ENCODE assay signal across 11 mouse cellular contexts in the genomic region with DNA sequence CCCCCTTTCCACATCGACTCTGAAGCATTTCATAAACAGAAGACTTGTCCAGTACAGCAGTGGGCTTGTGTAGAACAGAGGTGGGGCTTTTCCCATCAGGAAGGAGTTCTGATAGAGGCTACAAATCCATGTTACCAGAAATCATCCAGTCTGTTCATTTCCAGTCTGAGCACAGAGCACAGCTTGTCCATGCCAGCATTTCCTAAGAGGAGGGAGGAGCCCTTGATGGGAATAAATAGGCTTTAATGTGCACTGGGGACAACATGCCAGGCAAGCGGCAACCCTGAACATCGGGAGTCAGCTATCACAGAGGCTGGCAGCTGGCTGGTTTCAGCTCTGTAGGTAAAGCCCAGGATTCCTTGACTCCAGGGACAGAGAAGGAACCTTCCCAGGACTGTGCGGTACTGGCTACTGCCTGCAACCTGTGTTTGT. TPM values are rescaled to one million over a fixed set of nuclear protein-coding genes. Genes with fewer than 3 reads are reported as not detected.
A peak's percentile ranks its signal among the peaks of the same experiment; 100 is the strongest.
DNase-seq lines count a peak whose midpoint lies in the region; ATAC-seq and TF ChIP-seq lines count a peak whose summit lies in the region.
"Had no signal": no experiment of that assay in that cellular context is flagged by ENCODE, and none has a peak within 500 bp of the region (broad histone marks: within the 10 kb centered on the region; RNA-seq: fewer than 3 reads in every experiment).

A gene (plus strand): TSS at position 276 of the 432 bp plus-strand sequence.

- WGBS in heart, adult 2 months: 35% methylated on average over 4 of the region's 4 CpGs
- WGBS in neural tube, embryonic 13.5 days: 45% methylated on average over 4 of the region's 4 CpGs

- no peaks in the 10 kb centered on the region for H3K4me1 ChIP-seq in heart, adult 2 months (ENCODE audit: control insufficient read depth, insufficient read depth, low read length)
- H3K4me1 ChIP-seq in neural tube, embryonic 13.5 days (replicated peaks): no peaks in the 10 kb centered on the region
- H3K4me1 ChIP-seq: embryonic facial prominence, embryonic 13.5 days; heart, embryonic 13.5 days had no signal

- no peaks in the 10 kb centered on the region for H3K36me3 ChIP-seq in heart, adult 2 months (ENCODE audit: control insufficient read depth, insufficient read depth, low read length)
- no peaks in the 10 kb centered on the region for H3K36me3 ChIP-seq in neural tube, embryonic 13.5 days
- H3K36me3 ChIP-seq: embryonic facial prominence, embryonic 13.5 days; heart, embryonic 13.5 days had no signal

- H3K9ac ChIP-seq in heart, adult 2 months (ENCODE audit: low read depth, low read length): no peak within 1 kb of the TSS
- no peak within 1 kb of the TSS for H3K9ac ChIP-seq in neural tube, embryonic 13.5 days
- H3K9ac ChIP-seq: embryonic facial prominence, embryonic 13.5 days; heart, embryonic 13.5 days had no signal

- H3K4me3 ChIP-seq in heart, adult 2 months: no peak within 1 kb of the TSS
- no peak within 1 kb of the TSS for H3K4me3 ChIP-seq in neural tube, embryonic 13.5 days
- H3K4me3 ChIP-seq: embryonic facial prominence, embryonic 13.5 days; heart, embryonic 13.5 days had no signal

- 0 out of 2 replicates have a peak, but pooled peaks have one; percentile 12 for TF ChIP-seq POLR2A in heart, adult 2 months (IDR thresholded peaks at IDR 0.05; ENCODE audit: insufficient read depth, low read depth, low read length)

- no peak for TF ChIP-seq CTCF in heart, adult 2 months (IDR thresholded peaks at IDR 0.05)

- no peak; the same call in 1 of the 2 replicates for ATAC-seq in neural tube, embryonic 13.5 days (ENCODE audit: low read depth)

- intact Hi-C loops in heart, adult 2 months (cut with DNase I): no loop called here
- intact Hi-C loops in heart, postnatal 25 days (cut with DNase I): no loop called here
- intact Hi-C loops in heart, postnatal 14 days (cut with DNase I): no loop called here

- no peaks in the 10 kb centered on the region for H3K27me3 ChIP-seq in heart, adult 2 months (ENCODE audit: control insufficient read depth, insufficient read depth, low read length)
- H3K27me3 ChIP-seq in neural tube, embryonic 13.5 days: no peaks in the 10 kb centered on the region

- no peaks in the 10 kb centered on the region for H3K79me2 ChIP-seq in heart, adult 2 months (replicated peaks; ENCODE audit: control insufficient read depth, insufficient read depth, low read length)

- 0 out of 2 replicates have a peak within 1 kb of the TSS, but pooled peaks have one; percentile 9 for H3K4me2 ChIP-seq in neural tube, embryonic 13.5 days
- H3K4me2 ChIP-seq: embryonic facial prominence, embryonic 13.5 days; heart, embryonic 13.5 days had no signal

- H3K27ac ChIP-seq in heart, adult 2 months: no peak within 1 kb of the TSS; the same call in 1 of the 2 replicates
- no peak within 1 kb of the TSS for H3K27ac ChIP-seq in neural tube, embryonic 13.5 days (replicated peaks)
- H3K27ac ChIP-seq: embryonic facial prominence, embryonic 13.5 days; heart, embryonic 13.5 days had no signal

- H3K9me3 ChIP-seq in neural tube, embryonic 13.5 days: no peaks in the 10 kb centered on the region
- H3K9me3 ChIP-seq: embryonic facial prominence, embryonic 13.5 days; heart, embryonic 13.5 days had no signal

- peak; percentile 20 to 38 for DNase-seq in heart, adult 2 months
- DNase-seq in heart, postnatal 25 days (ENCODE audit: low spot score): no peak
- DNase-seq in neural tube, embryonic 10.5 days (ENCODE audit: extremely low spot score, low spot score): no peak
- peak; percentile 5 to 11 for DNase-seq in heart, postnatal 14 days
- DNase-seq in lung, postnatal 36 days: peak; percentile 19
- DNase-seq in cerebellum, postnatal 4 days (ENCODE audit: low spot score in 2 of 2): no peak
- DNase-seq in ovary, postnatal 10 days (ENCODE audit: low spot score): no peak
- DNase-seq: kidney, postnatal 36 days had no signal

- TF ChIP-seq EP300 in heart, adult 2 months (IDR thresholded peaks at IDR 0.05; ENCODE audit: insufficient read depth, low read depth, low read length): no peak

RNA-seq across cellular contexts. Expression of the gene that starts here (rescaled TPM):
- 10 to 100 TPM in 1 of 2 experiments, 1 to 10 TPM in 1; 6.2 to 14.9 TPM for total RNA-seq in heart, adult 2 months (2021)
- polyA plus RNA-seq in heart, adult 2 months (2012; rRNA removed): 10.1 and 13.2 TPM in 2 replicates
- 1 to 10 TPM; 4.7 to 4.8 TPM for total RNA-seq in heart, postnatal 25 days (2021)
- polyA plus RNA-seq in neural tube, embryonic 13.5 days (2015; fragmentation: Nextera tagmentation; extraction: Ambion mirVana): 0.70 and 1.9 TPM in 2 replicates
- total RNA-seq in heart, postnatal 14 days (2021): 1 to 10 TPM; 2.6 to 6.0 TPM
- polyA plus RNA-seq: embryonic facial prominence, embryonic 13.5 days had no signal

Comparison
In these comparisons a context has a peak if more than half of its experiments do, and no peak if none do; other contexts are left out.
1. DNase-seq: peak in heart, adult 2 months (2 of 2), heart, postnatal 14 days (2 of 2) and lung, postnatal 36 days (single experiment); none in heart, postnatal 25 days (single experiment), neural tube, embryonic 10.5 days (single experiment), cerebellum, postnatal 4 days (0 of 2) and ovary, postnatal 10 days (single experiment).